Mouse (Mus musculus) CH12.LX (cell line): ENCODE data around the gene Ren1. TPM values are rescaled to one million over a fixed set of nuclear protein-coding genes. Genes with fewer than 3 reads are reported as not detected.

Source experiments
- DNase-seq: peaks from one replicate; pipeline ENCODE4 v3.0.0-alpha.2; 2013; ENCODE audit errors: extremely low read depth
- H3K27ac ChIP-seq: 2 replicates; pipeline ENCODE4 v1.5.1; 2012; ENCODE audit warnings: low read depth, mild to moderate bottlenecking, control low read depth, moderate library complexity; ENCODE audit not compliant: insufficient read depth
- H3K27me3 ChIP-seq: replicated peaks from 2 replicates; pipeline ENCODE3; 2012; ENCODE audit warnings: inconsistent platforms
- H3K36me3 ChIP-seq, 2 experiments: replicated peaks in 1 of 2; 2 replicates each; pipeline versions ENCODE3 to v1.6.1; 2012; ENCODE audit warnings: inconsistent platforms in 1 of 2, low read length in 1 of 2, mild to moderate bottlenecking in 1 of 2, mixed read lengths in 1 of 2, moderate library complexity in 1 of 2; ENCODE audit not compliant: control insufficient read depth in 1 of 2, insufficient read depth in 1 of 2
- H3K4me1 ChIP-seq, 2 experiments: 2 replicates each; pipeline ENCODE4 v1.6.1; 2012; ENCODE audit warnings: inconsistent platforms in 1 of 2, moderate library complexity in 1 of 2; ENCODE audit not compliant: insufficient read depth in 2 of 2, control insufficient read depth in 1 of 2
- H3K4me2 ChIP-seq: 2 replicates; pipeline ENCODE4 v1.6.1; 2012; ENCODE audit warnings: low read depth, mild to moderate bottlenecking, control low read depth; ENCODE audit not compliant: poor library complexity, insufficient read depth, severe bottlenecking
- H3K4me3 ChIP-seq, 3 experiments: fragments of 150-350 bp in 1 of 3; sonication (generic) in 1 of 3; replicated peaks in 1 of 3; 2 replicates each; pipeline versions ENCODE3 to v1.5.1; 2011 to 2012; ENCODE audit warnings: low read depth in 2 of 3, low read length in 2 of 3, mild to moderate bottlenecking in 2 of 3, moderate library complexity in 2 of 3, control low read depth in 1 of 3, improper control_type of control experiment in 1 of 3, inconsistent platforms in 1 of 3, mixed read lengths in 1 of 3; ENCODE audit not compliant: poor library complexity in 1 of 3
- H3K79me2 ChIP-seq: replicated peaks from 2 replicates; pipeline ENCODE4 v1.6.1; 2012; ENCODE audit warnings: mild to moderate bottlenecking, moderate library complexity; ENCODE audit not compliant: control insufficient read depth, poor library complexity, insufficient read depth, severe bottlenecking; ENCODE audit errors: extremely low read depth
- H3K9ac ChIP-seq: 2 replicates; pipeline ENCODE4 v1.6.1; 2012; ENCODE audit warnings: low read depth, mild to moderate bottlenecking, control low read depth, moderate library complexity; ENCODE audit not compliant: insufficient read depth
- H3K9me3 ChIP-seq: replicated peaks from 2 replicates; pipeline ENCODE3; 2012; ENCODE audit warnings: low read length, inconsistent platforms, mixed read lengths
- CHD1 ChIP-seq: IDR thresholded peaks from 2 replicates; pipeline ENCODE4 v1.6.1; 2012; ENCODE audit warnings: low read depth, low read length, improper control_type of control experiment, inconsistent platforms
- CTCF ChIP-seq, 2 experiments: IDR thresholded peaks in 1 of 2; conservative IDR thresholded peaks in 1 of 2; 2 replicates each; pipeline ENCODE4 v1.5.1; 2011 to 2012; ENCODE audit warnings: low read depth in 2 of 2, low read length in 2 of 2, improper control_type of control experiment in 1 of 2, inconsistent platforms in 1 of 2, mild to moderate bottlenecking in 1 of 2, moderate library complexity in 1 of 2
- EP300 ChIP-seq: IDR thresholded peaks from 2 replicates; pipeline ENCODE4 v1.6.1; 2011; ENCODE audit warnings: low read length, improper control_type of control experiment
- HCFC1 ChIP-seq: IDR thresholded peaks from 2 replicates; pipeline ENCODE4 v1.6.1; 2012; ENCODE audit warnings: low read depth, mild to moderate bottlenecking, inconsistent platforms, low read length, improper control_type of control experiment
- KAT2A ChIP-seq: IDR thresholded peaks from 2 replicates; pipeline ENCODE4 v1.6.1; 2012; ENCODE audit warnings: low read length, improper control_type of control experiment, inconsistent platforms; ENCODE audit not compliant: insufficient replicate concordance
- MEF2A ChIP-seq: IDR thresholded peaks from 2 replicates; pipeline ENCODE4 v1.6.1; 2014; ENCODE audit warnings: low read depth, mild to moderate bottlenecking, inconsistent platforms, low read length, improper control_type of control experiment, borderline replicate concordance
- MXI1 ChIP-seq: IDR thresholded peaks from 2 replicates; pipeline ENCODE4 v1.6.1; 2011; ENCODE audit warnings: mild to moderate bottlenecking, low read depth, low read length, improper control_type of control experiment
- NELFE ChIP-seq: IDR thresholded peaks from 2 replicates; pipeline ENCODE4 v1.6.1; 2011; ENCODE audit warnings: low read depth, low read length, improper control_type of control experiment
- POLR2AphosphoS2 ChIP-seq: IDR thresholded peaks from 2 replicates; pipeline ENCODE4 v1.6.1; 2011; ENCODE audit warnings: low read depth, low read length, improper control_type of control experiment
- RAD21 ChIP-seq: IDR thresholded peaks from 2 replicates; pipeline ENCODE4 v1.6.1; 2011; ENCODE audit warnings: low read depth, mild to moderate bottlenecking, low read length, improper control_type of control experiment, moderate library complexity
- RCOR1 ChIP-seq: conservative IDR thresholded peaks from 2 replicates; pipeline ENCODE4 v1.6.1; 2012; ENCODE audit warnings: low read depth, mild to moderate bottlenecking, inconsistent platforms, low read length, improper control_type of control experiment
- SIN3A ChIP-seq: IDR thresholded peaks from 2 replicates; pipeline ENCODE4 v1.6.1; 2012; ENCODE audit warnings: low read length, improper control_type of control experiment, inconsistent platforms
- SMC3 ChIP-seq: IDR thresholded peaks from 2 replicates; pipeline ENCODE4 v1.6.1; 2011; ENCODE audit warnings: low read depth, low read length, improper control_type of control experiment
- UBTF ChIP-seq: IDR thresholded peaks from 2 replicates; pipeline ENCODE4 v1.6.1; 2012; ENCODE audit warnings: low read depth, mild to moderate bottlenecking, inconsistent platforms, low read length, improper control_type of control experiment, moderate library complexity
- USF1 ChIP-seq: IDR thresholded peaks from 2 replicates; pipeline ENCODE4 v1.6.1; 2014; ENCODE audit warnings: low read depth, mild to moderate bottlenecking, inconsistent platforms, low read length, improper control_type of control experiment
- ZC3H11A ChIP-seq: IDR thresholded peaks from 2 replicates; pipeline ENCODE4 v1.6.1; 2012; ENCODE audit warnings: low read depth, mild to moderate bottlenecking, inconsistent platforms, low read length, improper control_type of control experiment
- ZMIZ1 ChIP-seq: IDR thresholded peaks from 2 replicates; pipeline ENCODE4 v1.6.1; 2012; ENCODE audit warnings: low read depth, mild to moderate bottlenecking, inconsistent platforms, low read length, improper control_type of control experiment
- dilution Hi-C: fragments of 300-500 bp; cut with MboI; formaldehyde crosslinking; loops from 2 replicates; pipeline ENCODE4 v1.14.3; 2020; ENCODE audit warnings: low sequenced_read_pairs; ENCODE audit not compliant: extremely low pct_unique_long_range_greater_than_20kb, extremely low pct_ligation_motif_present
- in situ Hi-C: fragments of 300-500 bp; cut with MboI; formaldehyde crosslinking; loops from 3 replicates; pipeline ENCODE4 v1.14.3; 2019; ENCODE audit warnings: low sequenced_read_pairs, low pct_ligation_motif_present, low pct_unique_long_range_greater_than_20kb, mixed read lengths
- polyA plus RNA-seq: library from polyadenylated mRNA; unstranded; fragments of >175 nt; gene quantifications from 2 replicates; pipeline ENCODE4 v1.2.1, GENCODE M21; 2012; ENCODE audit warnings: low read depth; ENCODE audit not compliant: insufficient read length
- total RNA-seq, 2 experiments: library from RNA; depleted of rRNA; stranded (reverse); fragments of 300-350 nt in 1 of 2; fragments of >200 nt in 1 of 2; gene quantifications; 2 replicates each; pipeline ENCODE4 v1.2.3; 2012 to 2014

Gene Ren1
- total and polyA plus RNA-seq, 3 experiments = 0.08 TPM; not detected in 2

GRCm38 (mm10) chr1:133379986-133380320 is 29.6 kb downstream of the Ren1 start:
- Histone ChIP-seq H3K27ac (no peak overlapping the region), H3K9me3 (peaks cover 4% of the 10 kb centered on the region), H3K4me1 (peaks cover 0 to 11% of the 10 kb centered on the region in 2 experiments; a peak in 2 of 4 replicates), H3K36me3 (peaks cover 0 to 2% of the 10 kb centered on the region in 2 experiments), H3K27me3 (peaks cover 45% of the 10 kb centered on the region)
- in situ Hi-C loops = no loop called here
- dilution Hi-C loops = no loop called here
- DNase-seq = no peak
- TF ChIP-seq ZMIZ1 (no peak), CHD1 (no peak), RCOR1 (no peak), HCFC1 (no peak), POLR2AphosphoS2 (no peak), ZC3H11A (no peak), UBTF (no peak)
- TF ChIP-seq, all 38 proteins: peak for 0
- no peak overlapping the region for H3K4me2 ChIP-seq
- H3K79me2 ChIP-seq = no peaks in the 10 kb centered on the region
- H3K4me3 ChIP-seq = no peak overlapping the region
- H3K9ac ChIP-seq = no peak overlapping the region

DNA sequence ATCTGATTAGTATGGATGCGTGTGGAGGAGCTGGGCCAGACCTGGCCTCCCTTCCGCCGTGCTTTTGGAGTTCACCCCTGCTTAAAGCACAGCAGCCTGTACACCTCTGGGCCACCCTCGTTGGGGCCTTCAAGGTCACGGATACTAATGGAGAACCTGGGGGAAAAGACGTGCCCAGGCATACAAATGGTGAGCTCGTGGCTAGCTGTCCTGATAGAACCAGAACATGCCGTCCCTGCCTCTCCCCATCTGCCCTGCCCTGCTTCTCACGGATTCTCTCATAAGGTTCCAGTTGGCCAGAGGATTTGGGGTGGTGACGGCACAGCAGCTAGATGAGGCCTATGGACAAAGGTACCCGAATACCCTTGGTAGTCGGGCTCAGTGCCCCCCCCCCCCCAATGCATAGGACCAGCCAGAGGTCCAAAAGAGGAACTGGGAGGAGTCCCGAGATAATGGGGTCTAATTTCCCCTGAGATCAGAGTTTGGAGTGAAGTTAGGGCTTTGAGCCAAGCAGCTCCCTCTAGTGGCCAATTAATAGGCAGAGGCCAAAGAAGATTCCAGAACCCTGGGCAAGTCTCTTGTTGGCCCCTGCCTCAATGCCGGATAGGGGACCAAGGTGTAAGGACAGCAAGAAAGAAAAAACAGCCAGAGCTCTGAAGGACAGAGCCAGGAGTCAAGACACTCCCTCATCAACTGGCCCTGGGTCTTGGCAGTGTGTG is 30.2 kb downstream of the Ren1 start:
- H3K4me2 ChIP-seq = no peak overlapping the region
- H3K79me2 ChIP-seq = no peaks in the 10 kb centered on the region
- dilution Hi-C loops = no loop called here
- H3K4me3 ChIP-seq = no peak overlapping the region
- H3K36me3 ChIP-seq = peaks cover 0 to 2% of the 10 kb centered on the region in 2 experiments
- in situ Hi-C loops = no loop called here
- TF ChIP-seq RAD21 (peak; percentile 27), MXI1 (no peak), USF1 (no peak), CTCF (conservative IDR thresholded peaks at IDR 0.05 in 1 of 2, IDR thresholded peaks at IDR 0.05 in 1 of 2; ENCODE audit: low read depth in 2 of 2, low read length in 2 of 2) (peak; percentile 64 to 74), SMC3 (peak; percentile 49)
- H3K9me3 ChIP-seq = peaks cover 4% of the 10 kb centered on the region
- peak; percentile 54 for DNase-seq
- H3K27me3 ChIP-seq = peaks cover 40% of the 10 kb centered on the region
- no peak overlapping the region for H3K9ac ChIP-seq
- peaks cover 0 to 14% of the 10 kb centered on the region in 2 experiments; a peak in 2 of 4 replicates for H3K4me1 ChIP-seq
- no peak overlapping the region for H3K27ac ChIP-seq

DNA sequence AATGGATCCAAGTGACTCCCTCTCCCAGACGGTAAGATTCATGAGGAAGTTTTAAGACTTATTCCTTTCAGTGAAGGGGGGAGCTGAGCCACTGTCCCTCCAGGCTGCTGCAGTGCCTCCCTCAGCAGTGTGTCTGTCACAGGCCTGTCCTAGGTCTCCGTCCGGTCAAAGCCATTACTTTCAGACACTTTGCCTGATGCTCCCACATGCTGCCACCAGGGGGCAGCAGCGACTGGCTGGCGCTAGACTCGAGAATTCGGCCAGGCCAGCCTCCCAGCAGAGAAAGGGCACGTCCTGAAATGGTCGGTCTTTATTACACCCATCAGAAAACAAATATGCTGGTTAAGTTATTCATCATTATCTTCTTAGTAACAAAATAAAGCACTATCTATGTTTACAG is 31.7 kb downstream of the Ren1 start:
- Histone ChIP-seq H3K4me2 (no peak overlapping the region), H3K4me1 (peaks cover 6 to 22% of the 10 kb centered on the region in 2 experiments; a peak in 3 of 4 replicates), H3K36me3 (peaks cover 0 to 2% of the 10 kb centered on the region in 2 experiments), H3K79me2 (no peaks in the 10 kb centered on the region), H3K9ac (no peak overlapping the region), H3K27me3 (peaks cover 25% of the 10 kb centered on the region), H3K9me3 (peaks cover 3% of the 10 kb centered on the region), H3K27ac (no peak overlapping the region), H3K4me3 (no peak overlapping the region)
- in situ Hi-C loops = no loop called here
- TF ChIP-seq SMC3 = peak; percentile 92
- no peak for TF ChIP-seq USF1
- no peak for TF ChIP-seq SIN3A
- no peak for TF ChIP-seq UBTF
- TF ChIP-seq NELFE = peak; percentile 42; the same call in 1 of the 2 replicates
- TF ChIP-seq CTCF (conservative IDR thresholded peaks at IDR 0.05 in 1 of 2, IDR thresholded peaks at IDR 0.05 in 1 of 2; ENCODE audit: low read depth in 2 of 2, low read length in 2 of 2) = peak; percentile 85 to 96
- peak; percentile 43 for TF ChIP-seq ZC3H11A
- TF ChIP-seq KAT2A = 0 out of 2 replicates have a peak, but pooled peaks have one; percentile 26
- TF ChIP-seq MEF2A = peak; percentile 48; the same call in 1 of the 2 replicates
- 0 out of 2 replicates have a peak, but pooled peaks have one; percentile 40 for TF ChIP-seq HCFC1
- TF ChIP-seq EP300 = no peak
- peak; percentile 84 for TF ChIP-seq RAD21
- DNase-seq = peak; percentile 62
- dilution Hi-C loops = no loop called here
